In genomic region chr3:108146671-108147070, GRCm38 (mm10) we compare ENCODE assay signal across 8 mouse cellular contexts. TPM values are rescaled to one million over a fixed set of nuclear protein-coding genes. Genes with fewer than 3 reads are reported as not detected.
DNase-seq lines count a peak whose midpoint lies in the region; ATAC-seq and TF ChIP-seq lines count a peak whose summit lies in the region.

No protein-coding gene starts in this region.

- WGBS in heart, embryonic 12.5 days: 51% methylated on average over 5 of the region's 5 CpGs
- WGBS in forebrain, embryonic 14.5 days: 54% methylated on average over 5 of the region's 5 CpGs
- WGBS in liver, embryonic 14.5 days (ENCODE audit: insufficient replicate concordance): 31% methylated on average over 5 of the region's 5 CpGs

- peak overlapping the region; percentile 90 for H3K9ac ChIP-seq in heart, embryonic 12.5 days
- H3K9ac ChIP-seq in forebrain, embryonic 14.5 days (ENCODE audit: low read length): peak overlapping the region; percentile 93
- H3K9ac ChIP-seq in liver, embryonic 14.5 days (replicated peaks): peak overlapping the region; percentile 94

- H3ac ChIP-seq in C2C12 (ENCODE audit: control insufficient read depth, insufficient read length, low read depth): peak overlapping the region; percentile 89

- no peaks in the 10 kb centered on the region for H3K27me3 ChIP-seq in heart, embryonic 12.5 days (replicated peaks)
- no peaks in the 10 kb centered on the region for H3K27me3 ChIP-seq in C2C12 (ENCODE audit: control insufficient read depth, insufficient read depth, insufficient read length)
- no peaks in the 10 kb centered on the region for H3K27me3 ChIP-seq in forebrain, embryonic 14.5 days (replicated peaks; ENCODE audit: control insufficient read depth, insufficient read depth, low read length)
- no peaks in the 10 kb centered on the region for H3K27me3 ChIP-seq in liver, embryonic 14.5 days (ENCODE audit: control insufficient read depth, insufficient read depth, low read length)

- peaks cover 39% of the 10 kb centered on the region for H3K79me3 ChIP-seq in C2C12 (ENCODE audit: low read depth)

- TF ChIP-seq EP300 in liver, embryonic 14.5 days (IDR thresholded peaks at IDR 0.05; ENCODE audit: low read depth): no peak

- peaks cover 11% of the 10 kb centered on the region for H3K4me1 ChIP-seq in heart, embryonic 12.5 days (replicated peaks)
- peaks cover 12% of the 10 kb centered on the region for H3K4me1 ChIP-seq in forebrain, embryonic 14.5 days (ENCODE audit: control insufficient read depth, insufficient read depth, low read length)
- peaks cover 15 to 16% of the 10 kb centered on the region in 2 experiments for H3K4me1 ChIP-seq in liver, embryonic 14.5 days (replicated peaks; ENCODE audit: control insufficient read depth in 2 of 2, insufficient read depth in 2 of 2, low read length in 1 of 2)

- H3K27ac ChIP-seq in heart, embryonic 12.5 days (ENCODE audit: poor library complexity, severe bottlenecking): no peak overlapping the region
- H3K27ac ChIP-seq in forebrain, embryonic 14.5 days (ENCODE audit: low read depth, low read length): peak overlapping the region; percentile 91
- H3K27ac ChIP-seq in liver, embryonic 14.5 days: peak overlapping the region; percentile 75

- peak overlapping the region; percentile 82 for H3K4me3 ChIP-seq in heart, embryonic 12.5 days
- H3K4me3 ChIP-seq in C2C12 (ENCODE audit: insufficient read depth, poor library complexity, severe bottlenecking): peak overlapping the region; percentile 87
- H3K4me3 ChIP-seq in forebrain, embryonic 14.5 days (ENCODE audit: low read depth, low read length): peak overlapping the region; percentile 94
- H3K4me3 ChIP-seq in liver, embryonic 14.5 days (ENCODE audit: insufficient read depth in 1 of 2, low read depth in 2 of 2, low read length in 2 of 2): peak overlapping the region; percentile 77 to 95

- 0 out of 2 replicates have a peak, but pooled peaks cover 2% of the 10 kb centered on the region for H3K36me3 ChIP-seq in heart, embryonic 12.5 days
- H3K36me3 ChIP-seq in C2C12 (ENCODE audit: control insufficient read depth, insufficient read depth): peaks cover 10% of the 10 kb centered on the region
- no peaks in the 10 kb centered on the region for H3K36me3 ChIP-seq in forebrain, embryonic 14.5 days (ENCODE audit: control insufficient read depth, insufficient read depth, low read length)
- no peaks in the 10 kb centered on the region; the same call in 1 of the 2 replicates for H3K36me3 ChIP-seq in liver, embryonic 14.5 days (replicated peaks; ENCODE audit: control insufficient read depth, insufficient read depth, low read depth)

- DNase-seq in heart, postnatal 14 days: no peak
- DNase-seq in forebrain, embryonic 14.5 days (ENCODE audit: low spot score): no peak
- DNase-seq in liver, embryonic 14.5 days (ENCODE audit: low read depth in 3 of 3, low spot score in 3 of 3): no peak
- no peak for DNase-seq in retina, embryonic 14.5 days (ENCODE audit: low spot score)
- no peak for DNase-seq in spleen, adult 18-20 months

- no peak for TF ChIP-seq CTCF in C2C12 (IDR thresholded peaks at IDR 0.05; ENCODE audit: control insufficient read depth, insufficient read depth, insufficient read length)
- TF ChIP-seq CTCF in liver, embryonic 14.5 days (IDR thresholded peaks at IDR 0.05; ENCODE audit: low read depth): no peak

- peak overlapping the region; percentile 68 for H3K4me2 ChIP-seq in heart, embryonic 12.5 days
- H3K4me2 ChIP-seq in forebrain, embryonic 14.5 days (ENCODE audit: low read length): peak overlapping the region; percentile 79
- peak overlapping the region; percentile 97 for H3K4me2 ChIP-seq in liver, embryonic 14.5 days (ENCODE audit: low read depth)

- no peak for ATAC-seq in heart, embryonic 12.5 days (ENCODE audit: insufficient number of reproducible peaks, low FRiP score)
- no peak for ATAC-seq in forebrain, embryonic 14.5 days
- ATAC-seq in liver, embryonic 14.5 days (ENCODE audit: insufficient read depth): no peak
- no peak for ATAC-seq in megakaryocyte progenitor cell, adult 5-6 weeks (replicated peaks; ENCODE audit: poor library complexity)

- intact Hi-C loops in heart, postnatal 14 days (cut with DNase I): loop anchor here (2.0 to 10.0 kb wide), 5 partner anchors 194 to 452 kb away; partner anchors contain the start of gene Ahcyl1

- H3K79me2 ChIP-seq in C2C12 (ENCODE audit: control insufficient read depth, insufficient read depth): peaks cover 43% of the 10 kb centered on the region

- H3K9me3 ChIP-seq in heart, embryonic 12.5 days (replicated peaks): no peaks in the 10 kb centered on the region
- H3K9me3 ChIP-seq in forebrain, embryonic 14.5 days (replicated peaks; ENCODE audit: control insufficient read depth, low read length): no peaks in the 10 kb centered on the region
- H3K9me3 ChIP-seq in liver, embryonic 14.5 days (ENCODE audit: control insufficient read depth, low read length): no peaks in the 10 kb centered on the region

TF ChIP-seq in C2C12, 6 proteins besides CTCF, POLR2A, EP300 and RAD21:
- TF ChIP-seq FOSL1 (IDR thresholded peaks at IDR 0.05; ENCODE audit: insufficient read depth, low read length, poor library complexity, severe bottlenecking): no peak
- no peak for TF ChIP-seq MYOG (IDR thresholded peaks at IDR 0.05; ENCODE audit: control insufficient read depth, extremely low read depth, insufficient read length)
- TF ChIP-seq USF1 (IDR thresholded peaks at IDR 0.05; ENCODE audit: low read depth): no peak
- no peak for TF ChIP-seq CEBPB (IDR thresholded peaks at IDR 0.05; ENCODE audit: low read depth)
- no peak for TF ChIP-seq MAX (IDR thresholded peaks at IDR 0.05)
- TF ChIP-seq MYOD1 (IDR thresholded peaks at IDR 0.05; ENCODE audit: control insufficient read depth, insufficient read length, low read depth): no peak

RNA-seq across cellular contexts. Expression of gene Gnai3, which starts 0.7 kb away (rescaled TPM):
- polyA plus RNA-seq in heart, embryonic 12.5 days (2016; fragmentation: Nextera tagmentation; extraction: Ambion mirVana): 94.9 and 97.0 TPM in 2 replicates
- 10 to 100 TPM; 25.0 to 30.2 TPM for total RNA-seq in heart, postnatal 14 days (2021)
- polyA plus RNA-seq in C2C12 (2012; fragmentation: generic; extraction: Trizol): 28.8 TPM
- polyA plus RNA-seq in forebrain, embryonic 14.5 days (2014; fragmentation: Nextera tagmentation; extraction: Ambion mirVana): 157 and 172 TPM in 2 replicates
- 18.4 and 28.7 TPM in 2 replicates for polyA plus RNA-seq in liver, embryonic 14.5 days (2012; rRNA removed)
- polyA plus RNA-seq in liver, embryonic 14.5 days (2014; fragmentation: Nextera tagmentation; extraction: Ambion mirVana): 57.4 and 58.0 TPM in 2 replicates
- total RNA-seq in megakaryocyte progenitor cell, adult 5-6 weeks (2015): 143 and 147 TPM in 2 replicates
- 167 TPM in 2 replicates for total RNA-seq in megakaryocyte progenitor cell, adult 5-6 weeks (2017)

RNA-seq across cellular contexts. Expression of gene Gpr61, which starts 8.0 kb away (rescaled TPM):
- polyA plus RNA-seq in heart, embryonic 12.5 days (2016; fragmentation: Nextera tagmentation; extraction: Ambion mirVana): 0.19 and 0.27 TPM in 2 replicates
- total RNA-seq in heart, postnatal 14 days (2021): not detected
- polyA plus RNA-seq in C2C12 (2012; fragmentation: generic; extraction: Trizol): 0.01 TPM
- 1.0 and 1.5 TPM in 2 replicates for polyA plus RNA-seq in forebrain, embryonic 14.5 days (2014; fragmentation: Nextera tagmentation; extraction: Ambion mirVana)
- polyA plus RNA-seq in liver, embryonic 14.5 days (2012; rRNA removed): not detected in 2 replicates
- 0.04 TPM in 1 of 2 replicates, not detected in the other for polyA plus RNA-seq in liver, embryonic 14.5 days (2014; fragmentation: Nextera tagmentation; extraction: Ambion mirVana)
- total RNA-seq in megakaryocyte progenitor cell, adult 5-6 weeks (2015): not detected in 2 replicates
- not detected in 2 replicates for total RNA-seq in megakaryocyte progenitor cell, adult 5-6 weeks (2017)

RNA-seq across cellular contexts. Expression of gene Amigo1, which starts 39.5 kb away (rescaled TPM):
- 4.5 and 5.0 TPM in 2 replicates for polyA plus RNA-seq in heart, embryonic 12.5 days (2016; fragmentation: Nextera tagmentation; extraction: Ambion mirVana)
- total RNA-seq in heart, postnatal 14 days (2021): 10 to 100 TPM in 1 of 2 experiments, 1 to 10 TPM in 1; 9.0 to 10.1 TPM
- 1.9 TPM for polyA plus RNA-seq in C2C12 (2012; fragmentation: generic; extraction: Trizol)
- 4.8 and 6.5 TPM in 2 replicates for polyA plus RNA-seq in forebrain, embryonic 14.5 days (2014; fragmentation: Nextera tagmentation; extraction: Ambion mirVana)
- 0.45 and 0.60 TPM in 2 replicates for polyA plus RNA-seq in liver, embryonic 14.5 days (2012; rRNA removed)
- polyA plus RNA-seq in liver, embryonic 14.5 days (2014; fragmentation: Nextera tagmentation; extraction: Ambion mirVana): 0.49 and 0.56 TPM in 2 replicates
- total RNA-seq in megakaryocyte progenitor cell, adult 5-6 weeks (2015): 1.3 and 1.8 TPM in 2 replicates
- 2.3 and 3.6 TPM in 2 replicates for total RNA-seq in megakaryocyte progenitor cell, adult 5-6 weeks (2017)

RNA-seq across cellular contexts. Expression of gene Gnat2, which starts 54.1 kb away (rescaled TPM):
- 0.54 and 0.98 TPM in 2 replicates for polyA plus RNA-seq in heart, embryonic 12.5 days (2016; fragmentation: Nextera tagmentation; extraction: Ambion mirVana)
- total RNA-seq in heart, postnatal 14 days (2021): under 1 TPM in 1 of 2 experiments, not detected in 1; 0.34 TPM
- 1.1 TPM for polyA plus RNA-seq in C2C12 (2012; fragmentation: generic; extraction: Trizol)
- polyA plus RNA-seq in forebrain, embryonic 14.5 days (2014; fragmentation: Nextera tagmentation; extraction: Ambion mirVana): 0.28 and 0.36 TPM in 2 replicates
- polyA plus RNA-seq in liver, embryonic 14.5 days (2012; rRNA removed): 0.60 and 1.4 TPM in 2 replicates
- polyA plus RNA-seq in liver, embryonic 14.5 days (2014; fragmentation: Nextera tagmentation; extraction: Ambion mirVana): 1.8 and 2.5 TPM in 2 replicates
- total RNA-seq in megakaryocyte progenitor cell, adult 5-6 weeks (2015): 0.72 and 1.8 TPM in 2 replicates
- total RNA-seq in megakaryocyte progenitor cell, adult 5-6 weeks (2017): 1.0 and 2.0 TPM in 2 replicates

RNA-seq across cellular contexts. Expression of gene Cyb561d1, which starts 54.3 kb away (rescaled TPM):
- 3.4 and 3.7 TPM in 2 replicates for polyA plus RNA-seq in heart, embryonic 12.5 days (2016; fragmentation: Nextera tagmentation; extraction: Ambion mirVana)
- total RNA-seq in heart, postnatal 14 days (2021): 1 to 10 TPM; 5.0 to 5.1 TPM
- 1.7 TPM for polyA plus RNA-seq in C2C12 (2012; fragmentation: generic; extraction: Trizol)
- polyA plus RNA-seq in forebrain, embryonic 14.5 days (2014; fragmentation: Nextera tagmentation; extraction: Ambion mirVana): 2.4 and 2.9 TPM in 2 replicates
- polyA plus RNA-seq in liver, embryonic 14.5 days (2012; rRNA removed): 1.4 and 1.5 TPM in 2 replicates
- 1.4 and 1.6 TPM in 2 replicates for polyA plus RNA-seq in liver, embryonic 14.5 days (2014; fragmentation: Nextera tagmentation; extraction: Ambion mirVana)
- 2.3 and 2.5 TPM in 2 replicates for total RNA-seq in megakaryocyte progenitor cell, adult 5-6 weeks (2015)
- total RNA-seq in megakaryocyte progenitor cell, adult 5-6 weeks (2017): 3.7 and 5.4 TPM in 2 replicates
